Mouse (Mus musculus) liver, adult 2 months (tissue): Measurements from ENCODE around the gene Lmntd2.
A peak's percentile ranks its signal among the peaks of the same experiment; 100 is the strongest.

ENCODE experiments used
- CTCF ChIP-seq: fragments of 200-500 bp; IDR thresholded peaks from 2 replicates; pipeline ENCODE4 v1.5.1; 2011; ENCODE audit warnings: low read depth, low read length, control low read depth
- POLR2A ChIP-seq: fragments of 200-500 bp; IDR thresholded peaks from 2 replicates; pipeline ENCODE4 v1.6.1; 2011; ENCODE audit warnings: low read length, control low read depth; ENCODE audit not compliant: insufficient read depth; ENCODE audit errors: extremely low read depth

DNA sequence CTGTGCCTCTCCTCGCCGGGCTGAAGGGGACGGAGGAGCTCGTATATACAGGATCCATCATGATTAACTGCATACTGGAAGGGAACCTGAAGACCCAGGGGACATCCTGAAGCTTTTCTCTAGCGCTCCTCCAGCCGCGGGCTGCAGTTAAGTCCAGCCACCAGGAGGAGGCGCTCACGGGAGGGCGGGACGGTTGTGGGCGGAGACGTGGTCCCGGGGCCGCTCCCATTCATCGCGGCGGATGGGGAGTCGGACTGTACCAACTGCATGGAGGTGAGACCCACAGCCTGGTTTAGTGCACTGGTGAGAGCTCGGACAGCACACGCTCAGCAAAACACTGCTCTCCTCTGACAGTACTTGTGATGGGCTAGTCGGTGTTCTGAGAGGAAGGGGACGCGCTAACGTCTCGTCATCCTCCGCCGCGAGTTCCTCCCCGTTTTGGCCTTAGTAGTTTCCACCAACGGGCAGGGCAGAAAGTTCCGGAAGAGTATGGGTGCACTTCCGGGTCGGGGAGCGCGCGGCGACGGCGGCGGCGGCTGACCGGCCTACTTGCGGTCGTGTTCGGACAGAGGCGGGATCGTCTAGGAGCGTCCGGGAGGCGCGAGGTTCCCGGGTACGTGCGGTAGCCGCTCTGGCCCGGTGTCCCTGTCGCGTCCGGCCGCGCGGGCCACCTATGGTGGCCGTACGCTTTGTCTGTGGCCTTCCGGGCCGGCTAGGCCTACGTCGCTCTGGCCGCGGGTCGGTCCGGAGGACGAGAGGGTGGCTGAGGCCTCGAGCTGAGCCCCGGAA lies 14.6 kb upstream of the Lmntd2 start, which contains the start of gene Phrf1:
- TF ChIP-seq CTCF, result peak; percentile 91
- TF ChIP-seq POLR2A, result peak; percentile 60; the same call in 1 of the 2 replicates
